Mouse (Mus musculus) hindbrain, embryonic 10.5 days (tissue): ENCODE results near the gene Amz1. TPM values are rescaled to one million over a fixed set of nuclear protein-coding genes. Genes with fewer than 3 reads are reported as not detected.
A peak's percentile ranks its signal among the peaks of the same experiment; 100 is the strongest.

Source experiments
- DNase-seq: peaks from one replicate; pipeline ENCODE4 v3.0.0-alpha.2; 2017; ENCODE audit warnings: low spot score
- H3K27ac ChIP-seq: fragments of 300-500 bp; sonication (generic); 2 replicates; pipeline ENCODE4 v1.5.1; 2016; ENCODE audit warnings: mild to moderate bottlenecking, moderate library complexity
- H3K27me3 ChIP-seq: fragments of 300-500 bp; sonication (generic); 2 replicates; pipeline ENCODE4 v1.6.1; 2016; ENCODE audit warnings: mild to moderate bottlenecking; ENCODE audit not compliant: poor library complexity, insufficient read depth, severe bottlenecking
- H3K36me3 ChIP-seq: fragments of 300-500 bp; sonication (generic); 2 replicates; pipeline ENCODE4 v1.6.1; 2016; ENCODE audit warnings: mild to moderate bottlenecking, moderate library complexity
- H3K4me1 ChIP-seq: fragments of 300-500 bp; sonication (generic); replicated peaks from 2 replicates; pipeline ENCODE4 v1.6.1; 2016; ENCODE audit warnings: mild to moderate bottlenecking
- H3K4me3 ChIP-seq: fragments of 300-500 bp; sonication (generic); 2 replicates; pipeline ENCODE4 v1.5.1; 2016; ENCODE audit warnings: mild to moderate bottlenecking, moderate library complexity
- H3K9me3 ChIP-seq: fragments of 300-500 bp; sonication (generic); 2 replicates; pipeline ENCODE4 v1.6.1; 2016; ENCODE audit warnings: mild to moderate bottlenecking, moderate library complexity
- WGBS: fragments of 180-500 bp; shearing (Covaris S2); methylation state at CpG from one replicate; pipeline ENCODE4 v1.1.7; 2016; 5-methylcytosine and 5-hydroxymethylcytosine counted together
- polyA plus RNA-seq: library from polyadenylated mRNA; unstranded; fragments of >200 nt; fragmentation: Nextera tagmentation; extraction: Ambion mirVana; gene quantifications from 2 replicates; pipeline ENCODE4 v1.2.1, GENCODE M21; 2016

Amz1 gene
- polyA plus RNA-seq, 1 experiment from 2014 or later: 1.5 TPM

DNA sequence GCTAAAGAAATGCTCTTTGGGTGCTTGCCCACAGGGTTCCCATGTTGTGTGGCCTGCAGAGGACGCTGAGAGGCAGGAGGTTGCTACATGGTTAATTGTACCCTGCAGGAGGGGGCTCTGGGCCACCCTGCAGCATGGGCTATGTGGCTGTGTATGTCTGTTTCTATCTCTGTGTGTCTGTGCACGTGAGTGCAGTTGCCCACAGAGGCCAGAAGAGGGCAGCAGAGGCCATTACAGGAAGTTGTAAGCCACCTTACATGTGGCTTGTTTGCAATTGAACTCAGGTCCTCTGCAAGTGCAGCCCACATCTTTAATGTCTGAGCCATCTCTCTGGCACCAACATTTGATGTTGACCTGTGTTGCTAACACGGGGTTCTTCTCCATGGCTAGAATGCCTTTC, 28.7 kb downstream of the Amz1 start:
- WGBS: 89% methylated on average over 3 of the region's 3 CpGs
- Histone ChIP-seq H3K27me3 (no peaks in the 10 kb centered on the region), H3K4me3 (no peak overlapping the region), H3K9me3 (peaks cover 8% of the 10 kb centered on the region), H3K36me3 (peaks cover 16% of the 10 kb centered on the region), H3K27ac (no peak overlapping the region), H3K4me1 (peaks cover 16% of the 10 kb centered on the region)
- no peak for DNase-seq

DNA sequence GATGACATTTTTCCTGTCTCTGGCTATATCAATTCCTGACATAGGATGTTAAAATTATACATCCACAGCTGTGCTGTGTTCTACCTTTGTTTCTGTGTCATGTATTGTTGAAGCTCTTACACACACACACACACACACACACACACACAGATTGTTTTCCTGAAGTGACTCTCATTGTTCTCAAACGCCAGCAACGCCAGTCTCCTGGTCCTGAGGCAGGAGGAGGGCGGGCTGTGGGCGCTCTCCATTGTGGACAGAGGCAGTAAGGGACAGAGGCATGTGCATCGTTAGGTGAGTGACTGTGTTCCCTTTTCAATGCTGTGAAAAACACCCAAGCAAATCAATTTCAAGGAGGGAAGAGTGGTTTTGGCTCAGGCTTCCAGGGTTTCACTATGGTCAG, 29.3 kb downstream of the Amz1 start:
- H3K27ac ChIP-seq: 0 out of 2 replicates have a peak overlapping the region, but pooled peaks have one; percentile 24
- H3K4me1 ChIP-seq: peaks cover 13% of the 10 kb centered on the region
- DNase-seq: no peak
- peaks cover 22% of the 10 kb centered on the region for H3K36me3 ChIP-seq
- peaks cover 8% of the 10 kb centered on the region for H3K9me3 ChIP-seq
- H3K27me3 ChIP-seq: no peaks in the 10 kb centered on the region
- 64% methylated on average over 5 of the region's 5 CpGs for WGBS
- H3K4me3 ChIP-seq: no peak overlapping the region

DNA sequence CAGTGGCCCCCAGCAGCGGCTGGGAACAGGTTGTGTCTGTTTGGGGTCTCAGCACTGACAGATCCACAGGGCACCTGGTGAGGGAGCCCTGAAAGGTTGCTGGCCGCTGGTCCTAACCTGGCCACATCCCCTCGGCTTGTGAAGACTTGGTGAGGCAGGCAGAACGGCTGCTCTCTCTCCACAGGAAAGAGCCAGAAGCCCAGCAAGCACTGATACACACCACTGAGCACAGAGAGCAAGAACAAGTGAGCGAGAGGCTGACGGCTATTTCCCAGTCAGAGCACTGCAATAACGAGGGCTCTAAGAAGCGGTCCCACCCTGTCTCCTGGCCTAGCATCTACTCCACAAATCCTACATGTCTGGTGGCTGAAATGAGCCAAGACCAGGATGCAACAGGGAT, 34.9 kb downstream of the Amz1 start:
- WGBS: 77% methylated on average over 8 of the region's 8 CpGs
- peaks cover 67% of the 10 kb centered on the region for H3K36me3 ChIP-seq
- no peak for DNase-seq

DNA sequence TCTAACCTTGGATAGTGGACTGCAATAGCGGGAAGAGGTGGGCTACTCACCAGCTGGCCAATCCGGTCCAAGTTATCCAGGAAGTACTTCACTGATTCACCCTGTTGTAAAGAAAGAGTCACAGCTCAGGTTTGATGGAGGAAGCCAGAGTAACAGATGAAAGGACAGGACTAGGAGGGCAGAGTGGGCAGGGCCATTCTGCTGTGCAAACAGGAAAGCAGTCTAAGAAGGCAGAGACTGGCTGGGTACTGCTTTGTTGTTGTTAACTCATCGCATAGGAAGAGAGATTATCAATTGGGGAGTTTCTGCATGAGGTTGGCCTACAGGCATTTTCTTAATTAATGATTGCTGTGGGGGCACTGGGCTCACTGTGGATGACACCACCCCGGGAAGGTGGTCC, 38.6 kb downstream of the Amz1 start:
- no peak overlapping the region for H3K27ac ChIP-seq
- no peaks in the 10 kb centered on the region for H3K9me3 ChIP-seq
- H3K27me3 ChIP-seq: no peaks in the 10 kb centered on the region
- no peak overlapping the region for H3K4me3 ChIP-seq
- no peak for DNase-seq
- H3K4me1 ChIP-seq: peaks cover 15% of the 10 kb centered on the region
- H3K36me3 ChIP-seq: peaks cover 67% of the 10 kb centered on the region
- WGBS: 86% methylated on average over 4 of the region's 4 CpGs

More for the DNA sequence above, 34.9 kb downstream of the Amz1 start:
- no peak overlapping the region for H3K27ac ChIP-seq
- H3K27me3 ChIP-seq: no peaks in the 10 kb centered on the region
- H3K4me1 ChIP-seq: no peaks in the 10 kb centered on the region
- H3K9me3 ChIP-seq: no peaks in the 10 kb centered on the region
- H3K4me3 ChIP-seq: no peak overlapping the region

DNA sequence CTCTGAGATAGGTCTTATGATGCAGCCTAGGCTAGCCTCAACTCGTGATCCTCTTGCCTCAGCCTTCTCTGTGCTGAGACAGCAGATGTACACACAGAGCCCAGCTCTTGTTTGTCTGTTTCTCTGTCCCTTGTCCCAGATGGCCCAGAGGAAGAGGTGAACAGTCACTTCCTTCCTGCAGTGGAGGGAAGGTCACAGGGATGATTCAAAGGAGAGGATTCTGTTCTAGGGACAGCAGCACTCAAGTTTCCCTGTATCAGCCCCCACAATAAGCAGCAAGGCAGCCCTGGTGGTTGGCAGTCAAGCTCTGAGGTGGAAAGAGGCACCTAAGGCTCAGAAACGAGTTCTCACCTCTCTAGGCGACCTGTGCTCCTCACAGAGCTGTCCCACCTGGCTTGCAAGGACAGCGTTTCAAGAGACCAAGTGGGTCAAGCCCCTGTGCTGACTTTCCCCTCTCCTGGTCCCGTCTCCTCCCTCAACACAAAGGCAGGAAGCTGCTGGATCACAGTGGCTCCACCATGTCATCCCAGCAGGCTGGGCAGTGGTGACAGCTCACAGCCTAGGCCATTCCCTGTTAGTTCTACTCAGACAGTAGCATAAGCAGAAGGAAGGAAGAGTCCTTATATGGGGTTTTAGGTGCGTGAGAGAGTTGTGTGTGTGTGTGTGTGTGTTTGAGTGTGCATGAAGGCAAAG, 41.1 kb downstream of the Amz1 start:
- H3K27ac ChIP-seq: peak overlapping the region; percentile 62

DNA sequence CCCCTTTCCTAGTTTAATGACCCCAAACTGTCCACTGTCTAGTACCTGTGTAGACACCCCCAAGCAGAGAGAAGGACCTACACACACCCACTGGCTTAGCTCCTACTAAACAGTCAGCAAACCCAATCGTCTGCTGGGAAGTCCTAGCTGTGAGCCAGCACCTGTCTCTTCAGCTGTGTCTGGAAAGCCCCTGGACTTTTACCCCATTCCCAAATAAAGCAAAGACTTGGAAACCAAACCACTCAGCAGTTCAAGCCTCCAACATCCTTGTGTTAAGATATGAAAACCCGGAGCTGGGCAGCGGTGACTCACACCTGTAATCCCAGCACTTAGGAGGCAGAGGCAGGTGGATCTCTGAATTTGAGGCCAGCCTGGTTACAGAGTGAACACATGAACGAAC, 42.6 kb downstream of the Amz1 start:
- peaks cover 27% of the 10 kb centered on the region for H3K36me3 ChIP-seq
- H3K27me3 ChIP-seq: no peaks in the 10 kb centered on the region
- peak overlapping the region; percentile 91; the same call in 1 of the 2 replicates for H3K27ac ChIP-seq
- H3K4me1 ChIP-seq: peaks cover 47% of the 10 kb centered on the region
- no peak for DNase-seq
- no peak overlapping the region for H3K4me3 ChIP-seq
- WGBS: 94% methylated on average over 4 of the region's 4 CpGs
- no peaks in the 10 kb centered on the region for H3K9me3 ChIP-seq

More for the DNA sequence above, 41.1 kb downstream of the Amz1 start:
- 73% methylated on average over 6 of the region's 6 CpGs for WGBS
- no peaks in the 10 kb centered on the region for H3K9me3 ChIP-seq
- H3K4me1 ChIP-seq: peaks cover 40% of the 10 kb centered on the region
- H3K36me3 ChIP-seq: peaks cover 42% of the 10 kb centered on the region
- H3K27me3 ChIP-seq: no peaks in the 10 kb centered on the region
- DNase-seq: no peak
- no peak overlapping the region for H3K4me3 ChIP-seq

DNA sequence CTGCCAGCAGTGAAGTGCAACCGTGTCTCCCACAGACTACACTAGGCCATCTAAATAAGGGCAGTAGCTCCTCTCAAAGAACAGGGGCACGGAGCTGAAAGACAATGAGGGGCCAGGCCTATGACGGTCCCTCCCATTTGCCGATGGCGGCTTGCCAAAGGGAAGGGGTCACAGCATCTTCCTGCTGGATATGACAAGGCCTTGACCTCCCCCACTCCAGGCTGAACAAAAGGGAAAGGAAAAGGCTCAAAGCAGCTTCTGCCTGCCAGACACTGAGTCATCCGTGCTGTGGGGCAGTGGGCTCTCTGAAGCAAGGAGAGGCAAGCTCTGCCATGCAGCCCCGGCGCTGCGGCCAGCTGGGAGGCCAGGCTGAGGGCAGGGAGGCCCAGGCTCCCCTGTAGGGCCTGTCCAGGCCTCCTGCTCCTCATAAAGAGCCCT, 43.8 kb downstream of the Amz1 start:
- no peaks in the 10 kb centered on the region for H3K27me3 ChIP-seq
- 14% methylated on average over 9 of the region's 9 CpGs for WGBS
- H3K4me3 ChIP-seq: 0 out of 2 replicates have a peak overlapping the region, but pooled peaks have one; percentile 23
- peak overlapping the region; percentile 91 for H3K27ac ChIP-seq
- H3K9me3 ChIP-seq: no peaks in the 10 kb centered on the region
- H3K4me1 ChIP-seq: peaks cover 57% of the 10 kb centered on the region
- peaks cover 15% of the 10 kb centered on the region; the same call in 1 of the 2 replicates for H3K36me3 ChIP-seq
- DNase-seq: peak; percentile 81

DNA sequence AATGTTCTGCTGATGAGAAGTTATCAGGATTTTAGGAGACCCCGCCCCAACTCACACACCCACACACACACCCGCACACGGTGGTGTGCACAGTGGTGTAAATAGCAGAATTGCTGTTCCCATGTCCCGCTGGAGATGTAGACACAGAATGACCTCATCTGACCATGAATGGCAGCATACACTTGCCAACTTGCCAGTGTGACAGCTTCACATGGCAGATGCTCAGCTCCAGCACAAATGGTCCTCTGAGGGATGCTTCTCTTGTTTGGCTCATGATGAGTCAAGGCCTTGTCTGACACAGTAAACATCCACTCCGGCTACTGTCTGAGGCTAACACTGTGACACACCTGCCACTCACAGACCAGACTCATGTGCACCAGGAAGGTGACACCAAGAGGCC, 44.4 kb downstream of the Amz1 start:
- WGBS: 78% methylated on average over 5 of the region's 5 CpGs
- Histone ChIP-seq H3K36me3 (peaks cover 12% of the 10 kb centered on the region; the same call in 1 of the 2 replicates), H3K4me1 (peaks cover 57% of the 10 kb centered on the region), H3K9me3 (no peaks in the 10 kb centered on the region), H3K4me3 (no peak overlapping the region), H3K27me3 (no peaks in the 10 kb centered on the region), H3K27ac (peak overlapping the region; percentile 91)
- DNase-seq: no peak

DNA sequence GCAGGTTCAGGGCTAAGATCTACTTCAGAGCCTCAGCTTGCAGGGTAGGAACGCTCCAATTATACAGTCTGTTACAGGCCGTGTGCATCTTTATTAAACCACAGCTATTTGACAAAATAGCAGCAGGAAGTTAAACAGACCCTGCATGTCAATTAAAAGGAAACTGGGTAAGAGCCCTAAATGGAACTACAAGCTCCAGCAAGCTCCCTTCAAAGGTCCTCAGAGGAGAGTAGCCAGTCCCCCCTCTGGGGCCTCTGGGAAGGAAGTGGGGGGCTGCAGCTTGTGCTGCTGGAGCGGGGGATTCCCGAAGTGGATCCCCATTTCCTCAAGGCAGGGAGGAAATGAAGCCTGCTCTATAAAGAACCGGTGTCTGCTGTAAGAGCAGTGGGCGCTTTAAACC, 47.7 kb downstream of the Amz1 start:
- Histone ChIP-seq H3K27me3 (no peaks in the 10 kb centered on the region), H3K9me3 (no peaks in the 10 kb centered on the region), H3K27ac (peak overlapping the region; percentile 60), H3K36me3 (peaks cover 14% of the 10 kb centered on the region; the same call in 1 of the 2 replicates), H3K4me3 (no peak overlapping the region), H3K4me1 (peaks cover 52% of the 10 kb centered on the region)
- WGBS: 73% methylated on average over 6 of the region's 6 CpGs
- DNase-seq: no peak

DNA sequence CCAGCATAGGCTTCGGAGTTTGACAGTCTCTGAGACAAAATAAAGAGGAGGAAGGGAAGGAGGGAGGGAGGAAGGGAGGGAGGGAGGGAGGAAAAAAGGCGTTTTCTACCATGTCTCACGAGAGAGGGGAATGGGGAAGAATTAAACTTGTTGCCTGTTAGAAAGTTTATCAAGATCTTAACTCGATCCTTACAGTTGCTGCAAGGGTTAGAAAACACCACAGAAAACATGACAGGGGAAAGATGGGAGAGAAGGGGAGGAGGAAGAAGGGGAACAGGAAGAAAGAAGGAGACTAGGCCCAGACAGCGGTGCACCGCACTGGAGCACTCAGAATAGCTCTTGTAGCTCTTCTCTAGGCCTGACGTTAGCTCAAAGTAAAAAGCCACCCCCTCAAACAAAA, 48.2 kb downstream of the Amz1 start:
- no peak for DNase-seq
- H3K4me1 ChIP-seq: peaks cover 46% of the 10 kb centered on the region
- H3K9me3 ChIP-seq: no peaks in the 10 kb centered on the region
- no peaks in the 10 kb centered on the region for H3K27me3 ChIP-seq
- peak overlapping the region; percentile 60 for H3K27ac ChIP-seq
- WGBS: 76% methylated on average over 7 of the region's 7 CpGs
- H3K4me3 ChIP-seq: no peak overlapping the region
- peaks cover 14% of the 10 kb centered on the region; the same call in 1 of the 2 replicates for H3K36me3 ChIP-seq

DNA sequence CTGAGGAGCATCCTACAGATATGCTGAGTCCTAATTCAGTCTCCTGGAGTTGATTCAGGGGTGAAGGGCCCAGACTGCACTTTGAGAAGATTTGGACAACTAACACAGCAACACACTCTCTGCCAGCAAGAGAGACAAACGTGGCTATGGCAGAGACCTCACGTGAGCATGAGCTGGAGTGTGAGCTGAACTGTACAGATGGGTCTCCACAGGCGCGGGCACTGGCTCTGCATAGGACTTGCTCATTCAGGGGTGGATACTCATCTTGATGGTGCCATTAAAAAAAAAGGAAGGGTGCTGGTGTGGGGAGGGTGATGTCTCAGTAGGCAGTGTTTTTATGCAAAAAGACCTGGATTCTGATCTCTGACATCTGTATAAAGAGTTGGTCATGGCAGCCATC, 51.2 kb downstream of the Amz1 start:
- Histone ChIP-seq H3K9me3 (no peaks in the 10 kb centered on the region), H3K4me1 (peaks cover 17% of the 10 kb centered on the region), H3K27me3 (no peaks in the 10 kb centered on the region), H3K36me3 (peaks cover 41% of the 10 kb centered on the region), H3K4me3 (no peak overlapping the region), H3K27ac (no peak overlapping the region)
- no peak for DNase-seq
- WGBS: 96% methylated on average over 4 of the region's 4 CpGs

DNA sequence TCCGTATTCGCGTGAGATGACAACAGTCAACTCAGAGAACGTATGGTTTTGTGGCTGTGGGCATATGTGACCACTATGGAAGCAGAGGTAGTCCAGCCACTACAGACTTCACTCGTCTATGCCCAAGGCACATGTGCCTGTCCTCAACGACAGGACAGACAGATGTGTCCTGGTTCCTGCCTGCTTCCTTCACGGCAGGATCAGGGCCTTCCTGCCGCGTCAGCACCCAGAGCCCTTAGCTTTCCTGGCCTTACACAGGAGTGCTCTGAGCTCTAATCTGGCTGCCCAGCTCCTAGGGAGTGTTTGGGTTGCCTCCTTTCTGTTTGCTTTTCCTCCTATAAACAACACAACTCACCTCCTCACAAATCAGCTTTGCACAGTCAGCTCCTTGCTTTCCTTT, 53.0 kb downstream of the Amz1 start:
- no peaks in the 10 kb centered on the region for H3K9me3 ChIP-seq
- H3K36me3 ChIP-seq: peaks cover 59% of the 10 kb centered on the region
- DNase-seq: no peak
- H3K27me3 ChIP-seq: no peaks in the 10 kb centered on the region
- H3K4me3 ChIP-seq: no peak overlapping the region
- no peak overlapping the region for H3K27ac ChIP-seq
- WGBS: 84% methylated on average over 9 of the region's 9 CpGs
- H3K4me1 ChIP-seq: peaks cover 6% of the 10 kb centered on the region

DNA sequence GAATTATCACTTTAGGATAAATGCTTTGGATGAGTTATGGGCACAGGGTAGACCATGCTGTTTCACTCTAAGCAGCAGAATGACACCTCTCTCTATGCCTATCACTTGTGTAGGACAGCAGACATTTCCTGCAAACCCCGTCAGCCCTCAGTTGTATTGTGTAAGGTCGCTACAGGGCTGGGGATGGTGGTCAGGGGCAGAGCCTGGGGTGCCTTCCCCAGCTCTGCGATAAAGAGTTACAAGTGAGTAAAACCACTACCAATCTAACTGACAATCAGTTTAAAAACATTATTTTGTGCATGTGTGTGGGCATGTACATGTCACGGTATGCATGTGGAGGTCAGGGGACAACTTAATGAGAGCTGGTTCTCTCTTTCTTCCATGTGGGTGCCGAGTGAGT, 57.2 kb downstream of the Amz1 start:
- Histone ChIP-seq H3K27ac (no peak overlapping the region), H3K36me3 (peaks cover 86% of the 10 kb centered on the region), H3K27me3 (no peaks in the 10 kb centered on the region), H3K4me3 (no peak overlapping the region), H3K4me1 (peaks cover 1% of the 10 kb centered on the region; the same call in 1 of the 2 replicates), H3K9me3 (no peaks in the 10 kb centered on the region)
- 95% methylated on average over 5 of the region's 5 CpGs for WGBS
- DNase-seq: no peak
